Mouse (Mus musculus) embryo, embryonic 10 days (tissue): ENCODE results near the gene Lrrc23.
A peak's percentile ranks its signal among the peaks of the same experiment; 100 is the strongest.
"Not testable (repeated sequence)": the region's sequence is repeated elsewhere in the genome, so short reads cannot be mapped to it uniquely, and the experiment has no call there.

Experiments
- DNase-seq: peaks from one replicate; pipeline ENCODE4 v3.0.0-alpha.2; 2015; ENCODE audit warnings: low spot score

Gene Lrrc23

GRCm38 (mm10) chr6:124807986-124808357, 28.4 kb upstream of the Lrrc23 start:
- no peak for DNase-seq

GRCm38 (mm10) chr6:124807366-124807765, 27.8 kb upstream of the Lrrc23 start:
- DNase-seq: no peak

GRCm38 (mm10) chr6:124806446-124807140, 27.1 kb upstream of the Lrrc23 start:
- DNase-seq: no peak

GRCm38 (mm10) chr6:124805341-124806321, 26.1 kb upstream of the Lrrc23 start:
- peak; percentile 94 for DNase-seq

GRCm38 (mm10) chr6:124804341-124804740, 24.8 kb upstream of the Lrrc23 start:
- DNase-seq: no peak

GRCm38 (mm10) chr6:124803691-124804090, 24.2 kb upstream of the Lrrc23 start:
- DNase-seq: not testable (repeated sequence)

- no peak for DNase-seq
Observed at GRCm38 (mm10) chr6:124803061-124803460, 23.5 kb upstream of the Lrrc23 start.

- DNase-seq: peak; percentile 40
Observed at GRCm38 (mm10) chr6:124802400-124802799, 22.9 kb upstream of the Lrrc23 start.

- no peak for DNase-seq
Observed at GRCm38 (mm10) chr6:124796200-124796599, 16.7 kb upstream of the Lrrc23 start.

GRCm38 (mm10) chr6:124795781-124796180, 16.3 kb upstream of the Lrrc23 start:
- DNase-seq: no peak

GRCm38 (mm10) chr6:124791911-124792310, 12.4 kb upstream of the Lrrc23 start:
- no peak for DNase-seq

- DNase-seq: no peak
Observed at GRCm38 (mm10) chr6:124790121-124790520, 10.6 kb upstream of the Lrrc23 start.

- no peak for DNase-seq
Observed at GRCm38 (mm10) chr6:124789519-124789918, 10.0 kb upstream of the Lrrc23 start.

GRCm38 (mm10) chr6:124787722-124788121, 8.2 kb upstream of the Lrrc23 start:
- DNase-seq: no peak

GRCm38 (mm10) chr6:124786756-124787420, 7.4 kb upstream of the Lrrc23 start:
- no peak for DNase-seq

- peak; percentile 68 for DNase-seq
Observed at GRCm38 (mm10) chr6:124782436-124782835, 2.9 kb upstream of the Lrrc23 start.

GRCm38 (mm10) chr6:124780917-124781316, 1.4 kb upstream of the Lrrc23 start:
- no peak for DNase-seq

GRCm38 (mm10) chr6:124779984-124780416, 473 bp upstream of the Lrrc23 start:
- peak; percentile 76 for DNase-seq

- DNase-seq: no peak
Observed at GRCm38 (mm10) chr6:124770511-124770910, 9.0 kb downstream of the Lrrc23 start.

- no peak for DNase-seq
Observed at GRCm38 (mm10) chr6:124770013-124770412, 9.5 kb downstream of the Lrrc23 start.

GRCm38 (mm10) chr6:124769101-124769765, 10.3 kb downstream of the Lrrc23 start, which contains the start of gene Eno2:
Eno2 (minus strand) TSS chr6:124769673.
- peak; percentile 55 for DNase-seq

GRCm38 (mm10) chr6:124768704-124769044, 10.9 kb downstream of the Lrrc23 start:
- no peak for DNase-seq
